Mouse (Mus musculus): Measurements from ENCODE around the gene Foxp3.
A peak's percentile ranks its signal among the peaks of the same experiment; 100 is the strongest.

Foxp3 gene

GRCm38 (mm10) chrX:7573176-7574086, at the start of gene Foxp3:
TSS of gene Foxp3 (plus strand) at chrX:7573644.
- no peak for DNase-seq (ENCODE audit: low spot score)

- no peak for DNase-seq (ENCODE audit: low spot score)
Measured at GRCm38 (mm10) chrX:7524961-7525360, 48.5 kb upstream of the Foxp3 start.

GRCm38 (mm10) chrX:7553474-7553873, 20.0 kb upstream of the Foxp3 start:
- no peak for DNase-seq (ENCODE audit: low spot score)

DNA sequence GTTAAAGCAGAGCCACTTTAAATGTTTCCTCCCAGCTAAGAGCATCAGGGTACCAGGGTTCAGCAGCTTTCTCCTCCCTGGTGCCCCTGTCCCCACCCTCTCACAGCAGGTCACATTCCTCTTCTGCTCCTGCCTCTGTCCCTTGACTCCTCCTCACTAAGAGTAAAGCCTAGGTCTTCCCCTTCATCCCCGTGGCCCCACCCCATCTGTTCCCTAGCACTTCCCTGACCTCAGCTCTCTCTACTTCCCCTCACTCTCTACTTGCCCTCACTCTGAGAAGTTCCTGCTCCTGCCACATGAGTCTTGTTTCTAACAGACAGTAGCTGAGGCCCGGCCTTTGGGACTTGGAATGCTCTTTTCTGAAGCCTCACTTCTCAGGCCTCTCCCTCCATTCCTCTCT, 10.4 kb upstream of the Foxp3 start:
- DNase-seq (ENCODE audit: low spot score): no peak

GRCm38 (mm10) chrX:7566352-7566751, 7.1 kb upstream of the Foxp3 start:
- no peak for DNase-seq (ENCODE audit: low spot score)

DNA sequence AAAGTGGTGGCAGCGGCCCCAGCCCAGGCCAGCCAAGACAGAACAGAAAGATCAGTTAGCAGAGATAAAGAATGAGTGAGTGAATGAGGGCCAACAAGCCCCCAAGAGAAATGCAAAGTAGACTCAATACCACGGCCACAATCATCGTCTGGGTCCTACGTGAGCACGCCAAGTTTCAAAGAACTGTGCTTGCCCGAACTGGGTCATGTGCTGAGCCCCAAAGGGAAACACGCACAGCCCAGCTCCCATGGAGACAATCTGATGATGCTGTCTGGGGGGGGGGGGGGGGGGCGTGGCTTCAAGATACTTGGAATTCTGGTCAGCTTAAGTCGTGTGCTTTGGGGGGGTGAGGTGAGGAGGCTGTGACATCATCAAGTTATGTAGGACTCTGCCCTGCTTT, 6.0 kb upstream of the Foxp3 start:
- DNase-seq (ENCODE audit: low spot score): no peak

DNA sequence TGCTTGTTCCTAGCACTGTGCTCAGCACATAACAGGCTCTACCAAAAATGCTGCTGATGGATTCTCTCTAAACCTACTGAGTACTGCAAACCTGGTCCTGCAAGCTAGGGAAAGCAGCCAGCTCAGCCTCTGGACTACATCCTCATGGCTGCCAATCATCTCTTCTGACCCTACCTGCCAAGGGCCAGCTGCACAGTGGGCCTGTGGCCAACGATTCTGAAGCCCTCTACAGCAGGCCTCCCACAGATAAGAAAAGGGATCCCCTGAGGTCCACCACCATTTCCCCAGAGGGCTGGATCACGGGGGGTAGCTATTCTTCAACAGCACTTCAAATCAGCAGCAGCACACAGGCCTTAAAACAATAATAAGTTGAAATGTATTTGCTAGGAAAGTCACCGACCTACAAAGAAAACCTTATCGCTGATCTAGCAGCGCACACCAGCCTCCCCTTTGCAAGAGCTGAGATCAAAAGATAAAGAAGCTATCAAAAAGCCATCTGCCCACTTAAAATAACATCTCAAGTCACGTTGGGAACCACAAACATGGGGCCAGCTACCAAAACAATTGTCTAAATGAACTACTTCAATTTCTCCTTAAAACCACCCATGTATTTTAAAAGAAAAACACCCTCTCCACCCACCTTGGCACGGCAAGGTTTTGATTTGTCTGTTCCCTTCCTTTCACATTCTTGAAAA, 2.8 kb upstream of the Foxp3 start:
- no peak for DNase-seq (ENCODE audit: low spot score)

DNA sequence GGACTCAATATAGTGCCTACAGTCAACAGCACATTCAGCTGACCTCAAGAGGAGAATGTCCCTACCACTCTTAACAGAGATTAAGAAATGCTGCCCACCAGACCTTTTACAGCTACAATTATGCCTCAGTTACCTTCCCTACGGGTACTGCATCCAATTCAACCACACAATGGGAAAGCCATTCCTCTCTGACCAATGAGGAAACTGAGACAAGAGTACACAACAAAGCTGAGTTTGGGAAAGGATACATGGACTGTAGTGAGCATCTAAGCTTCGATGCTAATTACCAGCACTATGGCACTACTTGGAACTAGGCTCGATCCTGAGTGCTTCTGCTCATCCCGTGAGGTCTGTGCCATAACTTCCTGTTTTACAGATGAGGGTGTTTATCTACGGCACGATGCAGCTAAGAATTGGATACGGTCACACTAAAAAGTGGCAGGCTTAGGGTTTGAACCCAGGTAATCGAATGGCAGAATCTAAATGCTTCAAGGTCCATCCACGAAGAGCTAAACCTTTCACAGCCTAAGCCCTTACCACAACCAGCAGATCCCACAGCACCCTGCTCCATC, 1.8 kb upstream of the Foxp3 start:
- DNase-seq (ENCODE audit: low spot score): no peak

DNA sequence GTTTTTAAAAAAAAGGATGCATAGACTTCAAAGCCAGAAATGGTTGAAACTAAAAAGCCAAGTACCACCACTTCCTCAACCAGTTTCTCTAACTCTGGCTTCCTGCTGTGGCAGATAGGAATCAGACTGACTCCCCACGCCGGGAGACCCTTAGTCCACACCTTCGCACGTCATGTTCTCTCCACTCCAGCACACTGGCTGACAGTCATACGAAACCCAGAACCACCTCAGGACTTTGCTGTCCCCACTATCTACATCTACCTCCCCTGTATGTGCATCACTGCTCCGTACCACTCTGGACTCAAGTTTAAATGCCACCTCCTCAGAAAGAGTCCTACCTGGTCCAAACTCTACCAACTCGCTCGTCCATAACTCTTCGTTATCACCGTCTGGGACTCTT, 978 bp upstream of the Foxp3 start:
- no peak for DNase-seq (ENCODE audit: low spot score)

DNA sequence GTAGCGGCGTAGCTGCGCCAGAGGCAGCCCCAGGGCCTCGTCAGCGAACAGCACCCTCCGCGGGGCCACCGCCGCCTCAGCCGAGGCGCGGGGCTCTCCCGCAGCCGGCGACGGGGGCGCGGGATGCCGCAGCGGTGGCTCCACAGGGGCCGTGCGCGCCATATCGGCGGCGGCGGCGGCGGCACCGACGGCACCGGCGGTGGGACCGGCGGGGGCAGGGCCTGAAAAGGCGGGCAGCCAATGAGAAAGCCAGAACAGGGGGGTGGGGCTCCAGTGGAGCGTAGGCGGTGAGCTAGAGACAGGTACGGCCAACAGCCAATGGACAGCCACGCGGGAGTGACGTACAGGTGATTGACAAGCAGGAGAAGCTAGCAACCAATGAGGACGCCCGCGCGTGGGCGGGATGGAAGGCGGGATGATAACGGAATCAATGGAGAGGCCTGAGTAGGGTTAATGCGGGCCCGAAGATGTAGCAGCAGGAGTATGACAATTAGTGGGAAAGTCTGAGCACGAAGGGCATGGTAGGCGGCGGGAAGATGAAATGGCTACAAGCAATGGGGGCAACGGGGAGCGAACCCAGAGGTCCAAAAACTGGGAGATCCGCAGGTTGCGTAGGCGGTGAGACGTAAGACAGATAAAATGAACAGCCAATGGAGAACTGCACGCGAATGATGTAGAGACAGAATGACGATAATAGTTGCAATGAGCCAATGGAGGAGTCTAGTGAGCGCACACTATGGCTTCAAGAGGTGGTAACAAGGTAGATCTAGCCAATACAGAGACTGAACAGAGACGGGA, 842 bp downstream of the Foxp3 start, which contains the start of gene Ppp1r3f:
Gene Ppp1r3f (minus strand): TSS at position 197 of the 798 bp plus-strand sequence.
- DNase-seq (ENCODE audit: low spot score): peak; percentile 73

GRCm38 (mm10) chrX:7574885-7575231, 1.4 kb downstream of the Foxp3 start:
- no peak for DNase-seq (ENCODE audit: low spot score)

GRCm38 (mm10) chrX:7581151-7581550, 7.7 kb downstream of the Foxp3 start:
- no peak for DNase-seq (ENCODE audit: low spot score)

DNA sequence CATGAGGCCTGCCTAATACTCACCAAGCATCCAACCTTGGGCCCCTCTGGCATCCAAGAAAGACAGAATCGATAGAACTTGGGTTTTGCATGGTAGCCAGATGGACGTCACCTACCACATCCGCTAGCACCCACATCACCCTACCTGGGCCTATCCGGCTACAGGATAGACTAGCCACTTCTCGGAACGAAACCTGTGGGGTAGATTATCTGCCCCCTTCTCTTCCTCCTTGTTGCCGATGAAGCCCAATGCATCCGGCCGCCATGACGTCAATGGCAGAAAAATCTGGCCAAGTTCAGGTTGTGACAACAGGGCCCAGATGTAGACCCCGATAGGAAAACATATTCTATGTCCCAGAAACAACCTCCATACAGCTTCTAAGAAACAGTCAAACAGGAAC, 10.4 kb downstream of the Foxp3 start:
- DNase-seq (ENCODE audit: low spot score): no peak

DNA sequence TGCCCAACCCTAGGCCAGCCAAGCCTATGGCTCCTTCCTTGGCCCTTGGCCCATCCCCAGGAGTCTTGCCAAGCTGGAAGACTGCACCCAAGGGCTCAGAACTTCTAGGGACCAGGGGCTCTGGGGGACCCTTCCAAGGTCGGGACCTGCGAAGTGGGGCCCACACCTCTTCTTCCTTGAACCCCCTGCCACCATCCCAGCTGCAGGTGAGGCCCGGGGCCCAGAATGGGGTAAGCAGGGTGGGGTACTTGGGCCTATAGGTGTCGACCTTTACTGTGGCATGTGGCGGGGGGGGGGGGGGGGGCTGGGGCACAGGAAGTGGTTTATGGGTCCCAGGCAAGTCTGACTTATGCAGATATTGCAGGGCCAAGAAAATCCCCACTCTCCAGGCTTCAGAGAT, 12.9 kb downstream of the Foxp3 start:
- no peak for DNase-seq (ENCODE audit: low spot score)

DNA sequence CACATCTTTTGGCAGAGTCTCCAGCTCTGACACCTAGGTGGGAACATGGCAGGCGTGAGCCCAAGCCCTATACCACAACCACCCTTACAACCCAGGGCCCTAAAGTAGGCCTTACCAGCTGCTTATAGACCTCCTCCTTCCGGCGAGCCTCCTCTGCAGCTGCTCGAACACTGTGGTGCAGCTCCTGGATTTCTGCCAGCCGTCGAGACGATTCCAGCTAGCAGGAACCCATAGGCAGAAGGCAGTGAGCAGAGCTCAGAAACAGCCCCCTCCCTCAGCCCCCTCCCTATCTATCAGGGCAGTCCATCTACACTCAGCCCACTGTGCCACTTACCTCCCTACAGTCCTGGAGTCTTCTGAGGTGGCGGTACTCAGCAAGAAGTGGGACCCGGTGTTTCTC, 21.9 kb downstream of the Foxp3 start:
- no peak for DNase-seq (ENCODE audit: low spot score)

GRCm38 (mm10) chrX:7604004-7604403, 30.6 kb downstream of the Foxp3 start:
- no peak for DNase-seq (ENCODE audit: low spot score)

GRCm38 (mm10) chrX:7604879-7605574, 31.6 kb downstream of the Foxp3 start, which contains the start of gene Ccdc22:
TSS of gene Ccdc22 (minus strand) at chrX:7605517.
- peak; percentile 12 for DNase-seq (ENCODE audit: low spot score)

- DNase-seq (ENCODE audit: low spot score): no peak
Measured at GRCm38 (mm10) chrX:7605575-7605941, 32.1 kb downstream of the Foxp3 start.

DNA sequence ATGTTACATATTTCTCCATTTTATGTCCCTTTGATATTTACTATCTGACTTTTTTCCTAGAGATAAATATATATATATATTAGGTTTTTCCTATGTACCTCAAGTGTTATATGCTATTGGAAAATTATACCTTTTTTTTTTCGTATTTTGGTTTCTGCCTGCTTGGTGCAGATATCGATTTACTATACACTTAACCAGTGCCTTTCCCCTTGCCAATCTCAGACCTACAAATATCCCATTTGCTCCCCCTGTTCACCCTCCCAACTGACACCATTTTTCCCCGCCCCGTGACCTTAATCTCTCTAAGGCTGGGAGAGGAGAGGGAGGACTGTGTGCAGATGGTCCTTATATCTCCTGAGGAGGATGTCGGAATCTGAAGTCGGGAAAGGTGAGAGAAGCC, 33.3 kb downstream of the Foxp3 start, which contains the start of gene Cacna1f:
Gene Cacna1f (plus strand): TSS at position 301 of the 400 bp plus-strand sequence.
- no peak for DNase-seq (ENCODE audit: low spot score)

- DNase-seq (ENCODE audit: low spot score): no peak
Measured at GRCm38 (mm10) chrX:7610035-7610434, 36.6 kb downstream of the Foxp3 start.

- no peak for DNase-seq (ENCODE audit: low spot score)
Measured at GRCm38 (mm10) chrX:7610536-7611258, 37.3 kb downstream of the Foxp3 start.

Measured in urinary bladder, postnatal 10 days (tissue).